Mouse (Mus musculus): Measurements from ENCODE around the gene Soat2. TPM values are rescaled to one million over a fixed set of nuclear protein-coding genes. Genes with fewer than 3 reads are reported as not detected.

The Soat2 gene
- polyA plus RNA-seq, 1 experiment from 2014 or later: 6.2 TPM

- H3K4me3 ChIP-seq (replicated peaks): no peak overlapping the region
- no peaks in the 10 kb centered on the region for H3K9me3 ChIP-seq
- H3K27ac ChIP-seq: no peak overlapping the region
- H3K4me1 ChIP-seq: no peaks in the 10 kb centered on the region
- 13% methylated on average over 6 of the region's 6 CpGs for WGBS
- H3K27me3 ChIP-seq (replicated peaks): no peaks in the 10 kb centered on the region
- H3K4me2 ChIP-seq: no peak overlapping the region
- ATAC-seq (ENCODE audit: insufficient read depth, low FRiP score, low read depth): peak; percentile 59; the same call in 1 of the 2 replicates
- H3K9ac ChIP-seq: no peak overlapping the region
- peaks cover 9% of the 10 kb centered on the region; the same call in 1 of the 2 replicates for H3K36me3 ChIP-seq
Observed at GRCm38 (mm10) chr15:102178279-102178678, 28.0 kb downstream of the Soat2 start.

GRCm38 (mm10) chr15:102179106-102179505 lies 28.8 kb downstream of the Soat2 start:
- H3K4me3 ChIP-seq (replicated peaks): no peak overlapping the region
- no peak overlapping the region for H3K9ac ChIP-seq
- no peaks in the 10 kb centered on the region for H3K27me3 ChIP-seq (replicated peaks)
- no peaks in the 10 kb centered on the region for H3K4me1 ChIP-seq
- peaks cover 9% of the 10 kb centered on the region; the same call in 1 of the 2 replicates for H3K36me3 ChIP-seq
- H3K4me2 ChIP-seq: no peak overlapping the region
- no peak for ATAC-seq (ENCODE audit: insufficient read depth, low FRiP score, low read depth)
- WGBS: 80% methylated on average over 9 of the region's 9 CpGs
- no peaks in the 10 kb centered on the region for H3K9me3 ChIP-seq
- H3K27ac ChIP-seq: no peak overlapping the region

GRCm38 (mm10) chr15:102179924-102180323 lies 29.6 kb downstream of the Soat2 start:
- no peak for ATAC-seq (ENCODE audit: insufficient read depth, low FRiP score, low read depth)
- Histone ChIP-seq H3K27me3 (replicated peaks) (no peaks in the 10 kb centered on the region), H3K4me2 (no peak overlapping the region), H3K4me1 (no peaks in the 10 kb centered on the region), H3K9me3 (no peaks in the 10 kb centered on the region), H3K9ac (no peak overlapping the region), H3K36me3 (peaks cover 8% of the 10 kb centered on the region), H3K27ac (no peak overlapping the region), H3K4me3 (replicated peaks) (no peak overlapping the region)
- WGBS: 91% methylated on average over 14 of the region's 14 CpGs

GRCm38 (mm10) chr15:102183076-102183475 lies 32.8 kb downstream of the Soat2 start:
- H3K27ac ChIP-seq: no peak overlapping the region
- ATAC-seq (ENCODE audit: insufficient read depth, low FRiP score, low read depth): no peak

GRCm38 (mm10) chr15:102186239-102186638 lies 35.9 kb downstream of the Soat2 start:
- ATAC-seq (ENCODE audit: insufficient read depth, low FRiP score, low read depth): no peak
- 76% methylated on average over 11 of the region's 11 CpGs for WGBS
- Histone ChIP-seq H3K36me3 (peaks cover 3% of the 10 kb centered on the region; the same call in 1 of the 2 replicates), H3K9ac (no peak overlapping the region), H3K4me2 (no peak overlapping the region), H3K4me3 (replicated peaks) (no peak overlapping the region), H3K27ac (no peak overlapping the region), H3K27me3 (replicated peaks) (no peaks in the 10 kb centered on the region), H3K4me1 (no peaks in the 10 kb centered on the region; the same call in 1 of the 2 replicates), H3K9me3 (no peaks in the 10 kb centered on the region)

More at GRCm38 (mm10) chr15:102183076-102183475, 32.8 kb downstream of the Soat2 start:
- H3K9ac ChIP-seq: no peak overlapping the region
- H3K4me1 ChIP-seq: no peaks in the 10 kb centered on the region
- no peak overlapping the region for H3K4me3 ChIP-seq (replicated peaks)
- no peaks in the 10 kb centered on the region for H3K9me3 ChIP-seq
- WGBS: 85% methylated on average over 3 of the region's 3 CpGs
- H3K4me2 ChIP-seq: no peak overlapping the region
- peaks cover 3% of the 10 kb centered on the region; the same call in 1 of the 2 replicates for H3K36me3 ChIP-seq
- H3K27me3 ChIP-seq (replicated peaks): no peaks in the 10 kb centered on the region

- no peaks in the 10 kb centered on the region; the same call in 1 of the 2 replicates for H3K36me3 ChIP-seq
- peaks cover 9% of the 10 kb centered on the region; the same call in 1 of the 2 replicates for H3K4me1 ChIP-seq
- no peak for ATAC-seq (ENCODE audit: insufficient read depth, low FRiP score, low read depth)
- no peak overlapping the region for H3K27ac ChIP-seq
- H3K9ac ChIP-seq: no peak overlapping the region
- WGBS: 75% methylated on average over 10 of the region's 10 CpGs
- H3K27me3 ChIP-seq (replicated peaks): no peaks in the 10 kb centered on the region
- no peak overlapping the region for H3K4me2 ChIP-seq
- H3K9me3 ChIP-seq: no peaks in the 10 kb centered on the region
- no peak overlapping the region for H3K4me3 ChIP-seq (replicated peaks)
Observed at GRCm38 (mm10) chr15:102188096-102188495, 37.8 kb downstream of the Soat2 start.

- no peak overlapping the region for H3K4me3 ChIP-seq (replicated peaks)
- no peak overlapping the region for H3K9ac ChIP-seq
- H3K27ac ChIP-seq: no peak overlapping the region
- no peak overlapping the region for H3K4me2 ChIP-seq
- no peaks in the 10 kb centered on the region for H3K27me3 ChIP-seq (replicated peaks)
- no peaks in the 10 kb centered on the region; the same call in 1 of the 2 replicates for H3K36me3 ChIP-seq
- H3K4me1 ChIP-seq: peaks cover 9% of the 10 kb centered on the region; the same call in 1 of the 2 replicates
- WGBS: 48% methylated on average over 6 of the region's 6 CpGs
- no peaks in the 10 kb centered on the region for H3K9me3 ChIP-seq
- peak; percentile 41 for ATAC-seq (ENCODE audit: insufficient read depth, low FRiP score, low read depth)
Observed at GRCm38 (mm10) chr15:102188883-102189282, 38.6 kb downstream of the Soat2 start.

- no peak overlapping the region for H3K27ac ChIP-seq
- H3K4me3 ChIP-seq (replicated peaks): no peak overlapping the region
- 44% methylated on average over 7 of the region's 7 CpGs for WGBS
- H3K9ac ChIP-seq: no peak overlapping the region
- no peaks in the 10 kb centered on the region; the same call in 1 of the 2 replicates for H3K36me3 ChIP-seq
- peaks cover 9% of the 10 kb centered on the region; the same call in 1 of the 2 replicates for H3K4me1 ChIP-seq
- H3K9me3 ChIP-seq: no peaks in the 10 kb centered on the region
- H3K4me2 ChIP-seq: no peak overlapping the region
- peak; percentile 6; the same call in 1 of the 2 replicates for ATAC-seq (ENCODE audit: insufficient read depth, low FRiP score, low read depth)
- no peaks in the 10 kb centered on the region for H3K27me3 ChIP-seq (replicated peaks)
Observed at GRCm38 (mm10) chr15:102191699-102192098, 41.4 kb downstream of the Soat2 start.

GRCm38 (mm10) chr15:102192271-102192812 lies 42.0 kb downstream of the Soat2 start:
- 56% methylated on average over 7 of the region's 7 CpGs for WGBS
- ATAC-seq (ENCODE audit: insufficient read depth, low FRiP score, low read depth): no peak
- Histone ChIP-seq H3K9ac (no peak overlapping the region), H3K4me3 (replicated peaks) (no peak overlapping the region), H3K36me3 (no peaks in the 10 kb centered on the region; the same call in 1 of the 2 replicates), H3K4me2 (no peak overlapping the region), H3K4me1 (peaks cover 9% of the 10 kb centered on the region; the same call in 1 of the 2 replicates), H3K27me3 (replicated peaks) (no peaks in the 10 kb centered on the region), H3K9me3 (no peaks in the 10 kb centered on the region), H3K27ac (peak overlapping the region; percentile 19; the same call in 1 of the 2 replicates)

- Histone ChIP-seq H3K4me1 (peaks cover 9% of the 10 kb centered on the region; the same call in 1 of the 2 replicates), H3K36me3 (no peaks in the 10 kb centered on the region), H3K27me3 (replicated peaks) (no peaks in the 10 kb centered on the region), H3K4me3 (replicated peaks) (no peak overlapping the region), H3K4me2 (no peak overlapping the region), H3K9ac (no peak overlapping the region), H3K27ac (peak overlapping the region; percentile 19; the same call in 1 of the 2 replicates), H3K9me3 (no peaks in the 10 kb centered on the region)
- no peak for ATAC-seq (ENCODE audit: insufficient read depth, low FRiP score, low read depth)
- 39% methylated on average over 5 of the region's 5 CpGs for WGBS
Observed at GRCm38 (mm10) chr15:102192820-102193386, 42.6 kb downstream of the Soat2 start.

- Histone ChIP-seq H3K27me3 (replicated peaks) (no peaks in the 10 kb centered on the region), H3K9ac (no peak overlapping the region), H3K36me3 (no peaks in the 10 kb centered on the region), H3K27ac (no peak overlapping the region), H3K4me2 (no peak overlapping the region), H3K4me3 (replicated peaks) (no peak overlapping the region), H3K4me1 (peaks cover 9% of the 10 kb centered on the region; the same call in 1 of the 2 replicates), H3K9me3 (no peaks in the 10 kb centered on the region)
- 80% methylated on average over 4 of the region's 4 CpGs for WGBS
- ATAC-seq (ENCODE audit: insufficient read depth, low FRiP score, low read depth): no peak
Observed at GRCm38 (mm10) chr15:102193652-102194051, 43.3 kb downstream of the Soat2 start.

GRCm38 (mm10) chr15:102194439-102194838 lies 44.1 kb downstream of the Soat2 start:
- no peak overlapping the region for H3K27ac ChIP-seq
- no peaks in the 10 kb centered on the region for H3K9me3 ChIP-seq
- no peak overlapping the region for H3K9ac ChIP-seq
- H3K4me1 ChIP-seq: peaks cover 9% of the 10 kb centered on the region; the same call in 1 of the 2 replicates
- H3K4me2 ChIP-seq: no peak overlapping the region
- no peak for ATAC-seq (ENCODE audit: insufficient read depth, low FRiP score, low read depth)
- H3K36me3 ChIP-seq: no peaks in the 10 kb centered on the region
- WGBS: 77% methylated on average over 4 of the region's 4 CpGs
- H3K4me3 ChIP-seq (replicated peaks): no peak overlapping the region
- no peaks in the 10 kb centered on the region for H3K27me3 ChIP-seq (replicated peaks)
